Comparison of ENCODE assay signal across 19 mouse cellular contexts in the genomic region with DNA sequence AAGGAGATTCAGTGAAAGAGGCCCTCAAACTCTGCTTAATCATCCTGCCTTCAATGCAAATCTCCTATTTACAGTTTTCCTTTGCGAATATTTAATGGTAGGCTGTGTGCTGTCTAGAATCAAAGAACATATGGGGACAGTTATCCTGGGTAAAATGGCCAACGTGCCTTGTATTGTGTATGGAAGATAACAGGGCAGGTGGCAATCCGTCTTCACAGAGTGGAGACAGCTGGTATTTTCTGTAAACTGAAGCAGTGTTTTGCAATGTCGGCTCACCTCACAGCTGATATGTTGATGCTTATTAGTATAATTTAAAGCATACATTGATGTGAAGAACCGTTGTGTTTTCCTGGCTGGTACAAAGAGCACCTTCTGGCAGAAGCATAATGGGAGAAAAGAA.
DNase-seq lines count a peak whose midpoint lies in the region; ATAC-seq lines count a peak whose summit lies in the region.
"Had no signal": no experiment of that assay in that cellular context is flagged by ENCODE, and none has a peak within 500 bp of the region (broad histone marks: within the 10 kb centered on the region; RNA-seq: fewer than 3 reads in every experiment).

No protein-coding gene starts in this region.

- no peak overlapping the region for H3K9ac ChIP-seq in neural tube, embryonic 11.5 days (ENCODE audit: low read length)
- no peak overlapping the region for H3K9ac ChIP-seq in neural tube, embryonic 15.5 days (replicated peaks)
- no peak overlapping the region for H3K9ac ChIP-seq in forebrain, embryonic 13.5 days
- no peak overlapping the region for H3K9ac ChIP-seq in hindbrain, embryonic 13.5 days
- H3K9ac ChIP-seq in liver, embryonic 11.5 days (ENCODE audit: low read depth, low read length) = no peak overlapping the region
- H3K9ac ChIP-seq: embryonic facial prominence, embryonic 15.5 days; heart, embryonic 13.5 days; limb, embryonic 15.5 days had no signal

- DNase-seq in neural tube, embryonic 11.5 days (ENCODE audit: low spot score) = no peak
- DNase-seq in retina, postnatal 1 day = peak; percentile 38
- DNase-seq in gastrocnemius, postnatal 14 days = no peak
- no peak for DNase-seq in liver, embryonic 11.5 days (ENCODE audit: low spot score)
- DNase-seq: adrenal gland, adult 2 months; cerebellum, adult 11 months; cerebellum, postnatal 10 days; heart, adult 11 months; kidney, postnatal 10 days; layer of hippocampus, postnatal 36 days; lung, postnatal 10 days; right cerebral cortex, postnatal 4 days had no signal

- peaks cover 15% of the 10 kb centered on the region for H3K4me1 ChIP-seq in neural tube, embryonic 11.5 days (ENCODE audit: control insufficient read depth, insufficient read depth, low read length)
- 0 out of 2 replicates have a peak, but pooled peaks cover 6% of the 10 kb centered on the region for H3K4me1 ChIP-seq in neural tube, embryonic 15.5 days
- peaks cover 19% of the 10 kb centered on the region for H3K4me1 ChIP-seq in forebrain, embryonic 13.5 days
- H3K4me1 ChIP-seq in hindbrain, embryonic 13.5 days (replicated peaks) = peaks cover 31% of the 10 kb centered on the region
- H3K4me1 ChIP-seq in liver, embryonic 11.5 days (replicated peaks; ENCODE audit: control insufficient read depth, insufficient read depth, low read length) = 0 out of 2 replicates have a peak, but pooled peaks cover 3% of the 10 kb centered on the region
- H3K4me1 ChIP-seq: heart, embryonic 13.5 days had no signal

- H3K4me2 ChIP-seq in neural tube, embryonic 11.5 days (ENCODE audit: low read depth) = no peak overlapping the region
- no peak overlapping the region for H3K4me2 ChIP-seq in neural tube, embryonic 15.5 days
- no peak overlapping the region for H3K4me2 ChIP-seq in forebrain, embryonic 13.5 days
- no peak overlapping the region for H3K4me2 ChIP-seq in hindbrain, embryonic 13.5 days
- H3K4me2 ChIP-seq in liver, embryonic 11.5 days = no peak overlapping the region
- H3K4me2 ChIP-seq: embryonic facial prominence, embryonic 15.5 days; heart, embryonic 13.5 days; limb, embryonic 15.5 days had no signal

- H3K9me3 ChIP-seq in neural tube, embryonic 11.5 days (ENCODE audit: control insufficient read depth, low read length) = no peaks in the 10 kb centered on the region
- H3K9me3 ChIP-seq in neural tube, embryonic 15.5 days (replicated peaks) = no peaks in the 10 kb centered on the region
- H3K9me3 ChIP-seq in forebrain, embryonic 13.5 days (replicated peaks) = no peaks in the 10 kb centered on the region
- no peaks in the 10 kb centered on the region for H3K9me3 ChIP-seq in hindbrain, embryonic 13.5 days
- no peaks in the 10 kb centered on the region for H3K9me3 ChIP-seq in liver, embryonic 11.5 days (ENCODE audit: control insufficient read depth, low read length)
- H3K9me3 ChIP-seq: embryonic facial prominence, embryonic 15.5 days; heart, embryonic 13.5 days; limb, embryonic 15.5 days had no signal

- intact Hi-C loops in gastrocnemius, postnatal 14 days (cut with DNase I; ENCODE audit: low total_unique reads) = no loop called here

- H3K27ac ChIP-seq in neural tube, embryonic 11.5 days (ENCODE audit: low read depth, low read length) = 0 out of 2 replicates have a peak overlapping the region, but pooled peaks have one; percentile 34
- no peak overlapping the region for H3K27ac ChIP-seq in neural tube, embryonic 15.5 days (replicated peaks)
- no peak overlapping the region for H3K27ac ChIP-seq in forebrain, embryonic 13.5 days
- H3K27ac ChIP-seq in hindbrain, embryonic 13.5 days = peak overlapping the region; percentile 42; the same call in 1 of the 2 replicates
- H3K27ac ChIP-seq in liver, embryonic 11.5 days (ENCODE audit: low read depth, low read length) = no peak overlapping the region
- H3K27ac ChIP-seq: embryonic facial prominence, embryonic 15.5 days; heart, embryonic 13.5 days; limb, embryonic 15.5 days had no signal

- no peaks in the 10 kb centered on the region for H3K36me3 ChIP-seq in neural tube, embryonic 11.5 days (ENCODE audit: control insufficient read depth, insufficient read depth, low read length)
- no peaks in the 10 kb centered on the region for H3K36me3 ChIP-seq in neural tube, embryonic 15.5 days
- no peaks in the 10 kb centered on the region for H3K36me3 ChIP-seq in forebrain, embryonic 13.5 days (ENCODE audit: poor library complexity, severe bottlenecking)
- no peaks in the 10 kb centered on the region for H3K36me3 ChIP-seq in hindbrain, embryonic 13.5 days
- H3K36me3 ChIP-seq in liver, embryonic 11.5 days (ENCODE audit: control insufficient read depth, insufficient read depth, low read length) = no peaks in the 10 kb centered on the region
- H3K36me3 ChIP-seq: embryonic facial prominence, embryonic 15.5 days; heart, embryonic 13.5 days; limb, embryonic 15.5 days had no signal

- 36% methylated on average over 5 of the region's 5 CpGs for WGBS in neural tube, embryonic 11.5 days
- WGBS in neural tube, embryonic 15.5 days = 29% methylated on average over 5 of the region's 5 CpGs
- 27% methylated on average over 5 of the region's 5 CpGs for WGBS in forebrain, embryonic 13.5 days
- 24% methylated on average over 5 of the region's 5 CpGs for WGBS in hindbrain, embryonic 13.5 days
- 61% methylated on average over 5 of the region's 5 CpGs for WGBS in liver, embryonic 11.5 days

- no peak for ATAC-seq in neural tube, embryonic 11.5 days (ENCODE audit: insufficient read depth, low FRiP score, low TSS enrichment)
- ATAC-seq in neural tube, embryonic 15.5 days (ENCODE audit: low FRiP score) = no peak
- peak; percentile 90 for ATAC-seq in forebrain, embryonic 13.5 days
- ATAC-seq in hindbrain, embryonic 13.5 days (ENCODE audit: low FRiP score) = no peak
- ATAC-seq in liver, embryonic 11.5 days (replicated peaks; ENCODE audit: low FRiP score) = no peak
- ATAC-seq: inflammation-experienced regulatory T-cells, adult 6 months had no signal

- H3K4me3 ChIP-seq in neural tube, embryonic 11.5 days (ENCODE audit: low read depth, low read length) = no peak overlapping the region
- H3K4me3 ChIP-seq in neural tube, embryonic 15.5 days (replicated peaks) = no peak overlapping the region
- H3K4me3 ChIP-seq in forebrain, embryonic 13.5 days = no peak overlapping the region
- no peak overlapping the region for H3K4me3 ChIP-seq in hindbrain, embryonic 13.5 days
- H3K4me3 ChIP-seq in liver, embryonic 11.5 days (ENCODE audit: low read depth, low read length) = no peak overlapping the region
- H3K4me3 ChIP-seq: embryonic facial prominence, embryonic 15.5 days; heart, embryonic 13.5 days; limb, embryonic 15.5 days had no signal

- no peaks in the 10 kb centered on the region for H3K27me3 ChIP-seq in neural tube, embryonic 11.5 days (ENCODE audit: control insufficient read depth, insufficient read depth, low read length)
- no peaks in the 10 kb centered on the region for H3K27me3 ChIP-seq in neural tube, embryonic 15.5 days (replicated peaks)
- H3K27me3 ChIP-seq in forebrain, embryonic 13.5 days = no peaks in the 10 kb centered on the region
- no peaks in the 10 kb centered on the region for H3K27me3 ChIP-seq in hindbrain, embryonic 13.5 days
- H3K27me3 ChIP-seq in liver, embryonic 11.5 days (replicated peaks; ENCODE audit: control insufficient read depth, insufficient read depth, low read length) = no peaks in the 10 kb centered on the region
- H3K27me3 ChIP-seq: embryonic facial prominence, embryonic 15.5 days; heart, embryonic 13.5 days; limb, embryonic 15.5 days had no signal

Comparison
In these comparisons a context has a peak if more than half of its experiments do, and no peak if none do; other contexts are left out.
1. H3K27ac ChIP-seq: peak in neural tube, embryonic 11.5 days (single experiment) and hindbrain, embryonic 13.5 days (single experiment); none in neural tube, embryonic 15.5 days (single experiment), forebrain, embryonic 13.5 days (single experiment) and liver, embryonic 11.5 days (single experiment).